Mouse (Mus musculus) brain, adult 2 months (tissue): ENCODE measurements at regions not wholly inside any gene's neighbourhood (a gene's known extent, or its start where the extent isn't known, plus 50 kb on each side); places are given as distances from the start of the nearest gene placed in this dataset.

Experiments used
- DNase-seq: peaks from one replicate; pipeline ENCODE4 v3.0.0; 2011; ENCODE audit warnings: low read depth, low spot score

GRCm38 (mm10) chr9:61510217-61510893 is 138.2 kb downstream of the Tle3 start:
- peak; percentile 48 for DNase-seq

- no peak for DNase-seq
Measured at GRCm38 (mm10) chr9:61509591-61510191, 137.5 kb downstream of the Tle3 start.

- DNase-seq, result no peak
Measured at GRCm38 (mm10) chr9:61509091-61509490, 136.9 kb downstream of the Tle3 start.

- no peak for DNase-seq
Measured at GRCm38 (mm10) chr9:61500851-61501250, 128.7 kb downstream of the Tle3 start.

- no peak for DNase-seq
Measured at GRCm38 (mm10) chr9:61492896-61493295, 120.7 kb downstream of the Tle3 start.

GRCm38 (mm10) chr9:61491131-61491712 is 119.1 kb downstream of the Tle3 start:
- peak; percentile 10 for DNase-seq

GRCm38 (mm10) chr9:61489983-61490382 is 117.8 kb downstream of the Tle3 start:
- DNase-seq, result no peak

- no peak for DNase-seq
Measured at GRCm38 (mm10) chr9:61489147-61489546, 117.0 kb downstream of the Tle3 start.

- peak; percentile 55 for DNase-seq
Measured at GRCm38 (mm10) chr9:61487824-61488223, 115.7 kb downstream of the Tle3 start.

- peak; percentile 43 for DNase-seq
Measured at GRCm38 (mm10) chr9:61487146-61487545, 115.0 kb downstream of the Tle3 start.

- no peak for DNase-seq
Measured at GRCm38 (mm10) chr9:61484391-61484790, 112.2 kb downstream of the Tle3 start.

- DNase-seq, result peak; percentile 69
Measured at GRCm38 (mm10) chr9:61479626-61480025, 107.5 kb downstream of the Tle3 start.

GRCm38 (mm10) chr9:61478862-61479261 is 106.7 kb downstream of the Tle3 start:
- DNase-seq, result no peak

- no peak for DNase-seq
Measured at GRCm38 (mm10) chr9:61476351-61476750, 104.2 kb downstream of the Tle3 start.

GRCm38 (mm10) chr9:61470815-61471505 is 98.8 kb downstream of the Tle3 start:
- DNase-seq, result no peak

GRCm38 (mm10) chr9:61468897-61469509 is 96.8 kb downstream of the Tle3 start:
- no peak for DNase-seq

- peak; percentile 53 for DNase-seq
Measured at GRCm38 (mm10) chr9:61468368-61468848, 96.2 kb downstream of the Tle3 start.
